Mouse (Mus musculus): ENCODE measurements around the gene Gbx1.

The Gbx1 gene

DNA sequence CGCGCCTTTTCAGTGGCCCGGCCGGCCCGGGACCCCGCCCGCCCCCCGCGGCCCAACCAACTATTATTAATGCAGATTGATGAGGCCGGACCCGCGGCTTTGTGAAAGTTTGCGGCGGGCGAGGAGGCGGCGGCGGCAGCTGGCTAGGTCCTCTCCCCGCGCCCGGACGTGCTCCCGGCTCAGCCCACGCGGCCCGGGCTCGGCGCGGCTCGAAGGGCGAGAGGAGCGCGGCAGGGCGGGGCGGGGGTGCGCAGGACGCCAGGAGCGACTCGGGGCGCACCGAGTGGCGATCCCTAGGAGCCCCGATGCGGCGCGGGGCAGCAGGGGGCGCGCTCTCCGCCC is at the start of gene Gbx1:
Gbx1 (minus strand) TSS at position 314 of the 342 bp plus-strand sequence.
- DNase-seq (ENCODE audit: low read depth, low spot score), result no peak

DNA sequence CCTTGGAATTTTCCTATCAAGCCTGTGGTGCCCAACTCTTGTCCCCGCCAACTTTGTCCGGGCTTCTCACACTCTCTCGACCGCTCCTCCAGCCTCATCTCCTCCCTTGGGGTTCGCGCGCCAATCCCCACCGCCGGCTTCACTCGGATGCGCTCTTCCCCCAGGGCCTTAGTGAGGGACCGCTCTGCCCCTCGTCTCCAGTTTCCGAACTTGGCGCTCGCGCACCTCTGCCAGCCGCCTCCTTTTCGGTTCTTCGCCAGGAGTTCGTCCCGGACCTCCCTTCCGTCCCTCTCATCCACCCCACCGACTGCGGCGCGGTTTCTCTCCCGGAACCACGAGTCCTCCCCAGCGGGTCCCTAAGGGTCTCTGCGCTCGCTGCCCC is 49.8 kb upstream of the Gbx1 start:
- DNase-seq (ENCODE audit: low read depth, low spot score), result no peak

DNA sequence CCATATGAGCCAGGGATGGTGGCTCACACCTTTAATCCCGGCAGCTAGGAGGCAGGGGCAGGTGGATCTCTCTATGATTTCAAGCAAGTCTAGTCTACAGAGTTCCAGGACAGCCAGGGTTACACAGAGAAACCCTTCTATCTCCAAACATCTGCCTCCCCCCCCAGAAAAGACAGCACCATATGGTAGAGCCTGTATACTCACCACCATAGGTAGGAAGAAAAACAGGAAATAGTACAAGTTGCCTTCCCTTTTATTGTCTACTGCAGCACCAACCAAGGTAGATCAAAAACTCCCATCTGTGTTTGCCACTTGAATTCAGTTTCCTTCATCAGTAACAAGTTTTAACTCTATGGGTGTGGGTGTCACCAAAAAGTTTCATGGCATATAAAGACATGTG is 48.9 kb upstream of the Gbx1 start:
- no peak for DNase-seq (ENCODE audit: low read depth, low spot score)

DNA sequence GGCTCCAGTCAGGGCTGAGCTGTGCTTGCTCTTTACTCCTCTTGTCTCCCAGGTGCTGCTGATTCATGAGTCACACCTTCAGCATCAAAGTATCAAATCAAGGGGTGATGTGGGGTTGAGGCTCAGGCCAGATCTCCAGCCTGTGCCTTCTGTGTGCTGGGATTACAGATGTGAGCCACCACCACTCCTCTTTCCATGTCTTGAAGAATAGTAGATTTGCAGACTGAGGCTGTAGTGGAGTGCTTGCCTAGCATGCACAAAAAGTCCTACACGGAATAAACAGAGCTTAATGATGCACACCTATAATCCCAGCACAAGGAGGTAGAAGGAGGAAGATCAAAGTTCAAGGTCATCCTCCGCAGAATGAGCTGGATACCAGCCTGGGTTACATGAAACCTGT is 29.7 kb upstream of the Gbx1 start, which contains the start of gene 4931409K22Rik:
4931409K22Rik (minus strand) TSS at position 101 of the 400 bp plus-strand sequence.
- no peak for DNase-seq (ENCODE audit: low read depth, low spot score)

DNA sequence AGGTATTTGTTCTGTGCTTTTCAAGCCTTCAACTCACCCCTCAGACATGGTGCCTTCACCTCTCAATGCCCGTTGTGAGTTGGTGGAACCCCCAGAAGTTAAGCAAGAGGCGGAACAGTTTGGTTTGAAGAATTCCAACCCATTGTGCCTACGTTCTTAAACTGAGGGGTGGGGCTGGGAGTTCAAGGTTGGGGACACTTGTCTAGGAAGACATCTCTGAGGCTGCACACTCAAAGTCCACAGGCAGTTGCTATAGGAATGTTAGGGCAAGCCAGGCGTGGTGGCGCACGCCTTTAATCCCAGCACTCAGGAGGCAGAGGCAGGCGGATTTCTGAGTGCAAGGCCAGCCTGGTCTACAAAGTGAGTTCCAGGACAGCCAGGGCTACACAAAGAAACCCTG is 28.3 kb upstream of the Gbx1 start:
- peak; percentile 27 for DNase-seq (ENCODE audit: low read depth, low spot score)

DNA sequence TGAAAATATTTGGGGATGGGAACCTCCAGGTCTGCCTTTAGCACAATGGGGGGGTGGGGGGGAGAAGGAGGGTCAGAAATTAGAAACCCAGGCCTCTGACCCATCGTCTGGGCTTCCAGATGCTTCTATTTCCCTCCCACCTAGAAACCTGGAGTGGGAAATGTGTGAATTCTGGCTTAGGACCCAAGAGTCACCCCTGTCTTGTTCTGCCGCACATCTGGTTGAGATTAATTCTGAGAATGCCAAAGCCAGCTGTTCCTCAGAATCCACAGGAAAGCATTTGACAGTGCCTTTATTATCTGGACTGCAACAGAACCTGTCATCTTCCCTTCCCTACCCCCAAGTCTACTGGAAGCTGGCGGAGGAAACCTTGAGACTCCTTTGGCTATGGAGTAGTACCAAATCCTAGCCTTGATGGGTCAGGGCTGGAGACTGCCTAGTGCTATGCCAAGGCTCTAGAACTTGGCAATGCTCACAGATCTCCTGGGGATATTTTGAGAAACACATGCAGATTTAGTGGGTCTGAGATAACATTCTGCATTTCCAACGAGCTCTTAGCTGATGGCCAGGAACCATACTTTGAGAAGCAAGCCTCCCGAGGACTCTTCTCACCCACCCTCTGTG is 26.7 kb upstream of the Gbx1 start:
- no peak for DNase-seq (ENCODE audit: low read depth, low spot score)

DNA sequence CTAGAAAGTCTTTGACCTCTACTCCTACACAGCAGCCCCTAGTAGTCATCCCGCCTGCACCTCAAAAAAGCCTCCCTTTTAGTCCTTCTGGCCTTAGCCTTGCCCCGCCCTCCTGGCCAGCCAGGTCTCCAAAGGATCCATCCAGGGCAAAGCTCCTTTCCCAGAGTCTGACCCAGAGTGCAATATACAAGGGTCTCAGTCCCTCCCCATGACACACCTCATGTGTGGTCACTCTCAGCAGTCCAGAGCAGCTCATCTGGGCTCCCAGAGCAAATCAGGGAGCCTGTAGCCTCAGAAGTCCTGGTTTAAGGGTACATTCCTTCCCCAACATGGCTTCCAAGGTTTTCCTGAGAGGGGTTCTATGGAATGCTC is 24.3 kb upstream of the Gbx1 start:
- DNase-seq (ENCODE audit: low read depth, low spot score), result no peak

DNA sequence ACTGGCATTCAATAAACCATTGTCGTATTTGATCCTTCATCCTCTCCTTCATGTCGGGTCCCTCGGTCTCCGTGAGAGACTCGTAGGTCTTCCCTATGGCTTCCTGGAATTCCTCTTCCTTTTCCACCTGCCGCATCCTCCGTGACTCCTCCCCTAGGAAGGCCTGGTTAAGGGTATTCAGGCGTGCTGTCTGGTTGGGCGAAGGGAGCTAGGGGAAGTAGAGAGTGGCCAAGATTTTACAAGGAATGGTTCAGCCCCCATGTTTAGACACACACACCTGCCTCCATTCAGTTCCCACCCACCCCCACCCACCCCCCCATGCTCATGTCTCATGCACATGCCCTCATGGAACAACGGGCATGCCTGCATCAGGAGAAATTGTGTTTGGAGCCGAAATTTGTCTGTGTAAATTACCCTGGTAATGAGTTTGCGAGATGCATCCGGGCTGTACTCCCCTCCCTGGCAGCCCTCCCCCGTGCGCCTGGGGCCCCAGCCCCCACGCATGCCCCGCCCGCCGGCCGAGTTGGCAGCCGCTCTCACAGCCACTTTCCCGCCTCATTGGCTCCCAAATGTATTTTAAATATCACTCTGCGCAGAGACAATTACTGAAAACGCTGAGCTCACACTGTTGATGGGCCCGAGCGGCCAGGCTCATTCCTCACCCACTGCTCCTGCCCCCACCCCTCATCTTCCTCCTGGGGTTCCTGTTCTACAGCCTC is 23.8 kb upstream of the Gbx1 start:
- no peak for DNase-seq (ENCODE audit: low read depth, low spot score)

DNA sequence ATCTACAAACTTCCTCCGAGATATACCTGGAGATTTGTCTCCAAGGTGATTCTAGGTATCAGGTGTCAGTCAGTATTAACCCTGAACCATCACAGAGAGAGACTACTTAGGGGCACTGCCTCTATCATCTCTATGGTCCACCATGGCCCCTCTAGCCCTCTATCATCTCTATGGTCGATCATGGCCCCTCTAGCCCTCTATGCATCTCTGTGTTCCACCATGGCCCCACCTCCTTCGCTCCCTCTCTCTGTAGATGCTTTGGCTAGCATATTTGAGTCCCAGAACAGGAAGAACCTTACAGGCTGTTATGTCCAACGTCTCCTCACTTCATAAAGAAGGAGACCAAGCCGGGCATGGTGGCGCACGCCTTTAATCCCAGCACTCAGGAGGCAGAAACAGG is 15.6 kb upstream of the Gbx1 start:
- peak; percentile 82 for DNase-seq (ENCODE audit: low read depth, low spot score)

DNA sequence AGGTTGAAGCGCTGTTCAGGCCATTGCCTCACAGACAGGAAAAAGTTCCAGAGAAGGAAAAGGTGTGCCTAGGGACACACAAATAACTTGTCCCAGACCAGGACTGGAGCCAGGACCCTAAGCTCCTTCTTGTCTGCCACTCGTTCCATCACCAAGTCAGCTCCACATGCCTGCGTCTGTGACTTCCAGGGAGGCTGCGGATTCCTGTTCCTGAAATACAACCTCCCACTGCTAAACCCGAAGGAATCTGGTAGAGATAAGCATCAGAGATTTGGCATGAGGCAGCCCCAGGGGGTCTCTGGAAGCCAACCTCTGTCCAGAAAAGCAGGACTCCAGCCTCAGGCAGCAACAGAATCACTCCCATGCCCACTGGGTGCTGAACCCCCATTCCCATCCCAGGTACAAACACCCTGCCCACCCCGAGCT is 14.2 kb upstream of the Gbx1 start:
- no peak for DNase-seq (ENCODE audit: low read depth, low spot score)

DNA sequence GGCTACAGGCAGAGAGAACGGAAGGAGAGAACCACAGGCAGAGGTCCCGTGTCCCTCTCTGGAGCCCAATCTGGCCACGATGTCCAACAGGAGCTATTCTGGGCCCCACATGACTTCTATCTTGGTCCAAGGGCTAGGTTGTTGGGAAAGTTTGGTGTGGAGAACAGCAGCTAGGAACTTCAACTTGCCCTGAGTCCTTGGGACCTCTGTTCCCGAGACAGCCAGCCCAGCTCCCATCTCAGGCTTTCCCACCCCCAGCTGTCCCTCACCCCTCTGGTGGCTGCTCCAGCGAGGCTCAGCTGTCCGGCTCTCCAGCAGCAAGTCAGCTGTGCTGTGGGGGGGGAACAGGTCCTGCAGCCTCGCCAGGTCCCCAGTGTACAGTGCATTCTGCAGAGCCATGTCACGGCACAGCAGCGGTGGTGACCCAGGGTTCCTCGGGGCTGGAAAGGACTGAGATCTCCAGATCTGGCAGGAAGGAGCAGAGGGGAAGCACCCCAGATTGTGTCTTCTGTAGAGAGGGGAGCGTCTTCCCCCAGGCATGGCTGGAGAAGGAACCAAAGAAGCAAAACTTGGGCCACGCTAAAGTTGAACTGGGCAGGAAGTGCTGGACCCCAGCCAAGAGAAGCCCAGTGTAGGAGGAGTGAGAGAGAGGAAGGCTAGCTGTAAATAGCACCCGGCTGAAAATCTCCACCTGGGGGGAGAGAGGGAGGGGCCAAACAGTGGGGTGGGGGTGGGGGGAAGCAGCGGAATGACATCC is 13.6 kb upstream of the Gbx1 start, which contains the start of gene Asb10:
Asb10 (minus strand) TSS at position 592 of the 757 bp plus-strand sequence.
- DNase-seq (ENCODE audit: low read depth, low spot score), result no peak

DNA sequence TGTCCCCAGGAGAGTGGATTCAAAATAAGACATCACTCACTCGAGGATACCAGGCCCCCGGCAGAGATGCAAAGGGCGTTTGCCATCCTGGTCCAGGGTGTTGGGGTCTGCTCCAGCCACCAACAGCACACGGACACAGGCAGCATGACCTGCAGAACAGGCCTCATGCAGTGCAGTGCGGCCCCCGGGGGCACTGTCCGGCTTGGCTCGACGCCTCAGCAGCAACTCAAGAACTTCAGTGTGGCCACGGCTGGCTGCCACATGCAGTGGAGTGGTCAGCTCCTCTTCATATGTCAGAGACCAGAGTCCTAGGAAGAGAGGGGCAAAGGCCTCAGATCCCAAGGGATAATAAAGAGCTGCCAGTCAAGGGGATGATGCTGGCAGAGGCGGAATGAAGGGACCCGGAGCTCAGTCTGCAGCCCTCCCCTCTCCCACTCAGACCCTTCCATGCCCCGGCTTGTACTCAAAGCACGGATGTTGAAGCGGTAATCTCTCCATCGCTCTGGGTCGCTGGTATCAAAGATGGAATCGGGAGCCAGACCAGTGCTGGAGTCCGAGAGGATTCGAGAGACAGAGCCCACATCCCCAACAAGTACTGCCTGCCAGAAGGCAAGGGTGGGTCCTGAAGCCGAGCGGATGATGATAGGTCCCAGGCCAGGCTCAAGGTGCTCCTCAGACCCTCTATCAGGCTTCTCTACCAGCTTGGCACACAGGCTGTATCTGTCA is 12.7 kb upstream of the Gbx1 start:
- no peak for DNase-seq (ENCODE audit: low read depth, low spot score)

DNA sequence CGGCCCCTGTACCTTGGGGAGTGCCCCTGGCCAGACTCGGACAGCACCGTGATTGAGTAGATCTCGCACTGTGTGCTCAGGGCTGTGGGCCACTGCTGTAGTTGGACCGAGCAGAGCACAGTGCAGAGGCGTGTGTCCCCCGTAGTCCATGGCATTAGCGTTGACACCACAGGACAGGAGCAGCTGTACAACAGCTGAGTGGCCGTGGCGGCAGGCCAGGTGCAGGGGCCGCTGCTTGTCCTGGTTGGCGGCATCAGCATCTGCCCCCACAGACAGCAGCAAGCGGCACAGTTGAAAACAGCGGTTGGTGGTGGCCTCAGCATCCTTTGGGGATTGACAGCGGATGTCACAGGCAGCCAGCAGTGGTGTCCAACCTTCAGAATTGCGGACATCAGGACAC is 10.6 kb upstream of the Gbx1 start:
- DNase-seq (ENCODE audit: low read depth, low spot score), result no peak

DNA sequence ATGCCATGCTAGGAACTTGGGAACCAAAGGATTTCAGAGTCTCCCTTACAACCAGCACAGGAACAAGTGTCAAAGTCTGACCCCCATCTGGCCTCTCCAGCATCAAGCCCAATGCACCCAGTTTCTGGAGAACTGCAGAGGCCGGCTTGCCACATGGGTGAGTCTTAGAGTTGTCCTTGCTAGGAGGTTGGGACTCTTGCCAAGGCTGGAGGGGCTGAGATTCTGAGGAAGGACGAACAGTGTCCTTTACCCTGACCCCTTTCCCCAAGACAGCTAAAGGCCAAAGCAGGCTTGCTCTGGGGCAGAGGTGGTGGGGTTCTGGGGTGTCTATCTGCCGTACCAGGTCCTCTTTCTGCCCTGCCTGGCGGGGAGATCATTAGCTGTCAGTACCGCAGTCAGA is 9.5 kb upstream of the Gbx1 start:
- DNase-seq (ENCODE audit: low read depth, low spot score), result no peak

DNA sequence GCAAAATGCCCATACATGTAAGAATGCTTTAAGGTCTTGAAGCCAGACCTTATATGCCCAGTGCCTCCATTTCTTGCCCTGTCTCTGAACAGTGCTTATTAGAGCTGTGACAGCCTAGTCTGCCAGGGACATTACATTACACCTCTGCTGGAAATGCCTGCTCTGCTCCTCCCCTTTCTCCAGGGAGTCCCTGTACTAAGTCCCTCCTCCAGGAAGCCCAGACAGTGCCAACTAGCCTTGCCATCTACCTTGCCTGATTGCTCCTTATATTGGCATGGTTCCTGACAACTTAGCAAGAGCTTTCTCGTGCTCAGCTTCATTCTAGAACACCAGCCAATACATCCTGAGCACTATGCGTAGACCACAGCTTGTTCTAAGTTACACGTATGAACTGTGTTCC is 8.7 kb upstream of the Gbx1 start:
- DNase-seq (ENCODE audit: low read depth, low spot score), result no peak

DNA sequence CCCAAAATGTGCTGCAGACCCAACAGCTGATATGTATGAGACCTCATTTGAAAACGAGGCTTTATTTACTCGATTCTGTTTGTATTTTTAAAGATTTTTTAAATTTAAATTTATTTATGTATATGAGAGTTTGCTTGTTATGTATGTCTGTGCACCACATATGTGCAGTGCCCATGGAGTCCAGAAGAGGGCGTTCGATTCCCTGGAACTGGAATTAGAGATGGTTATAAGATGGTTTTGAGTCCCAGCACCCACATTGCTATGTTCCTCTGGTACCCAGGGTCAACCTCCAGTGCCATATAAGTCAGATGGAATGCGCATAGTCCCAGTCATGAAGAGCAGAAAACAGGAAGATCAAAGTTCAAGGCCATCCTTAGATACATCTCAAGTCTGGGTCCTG is 7.3 kb upstream of the Gbx1 start:
- DNase-seq (ENCODE audit: low read depth, low spot score), result no peak

DNA sequence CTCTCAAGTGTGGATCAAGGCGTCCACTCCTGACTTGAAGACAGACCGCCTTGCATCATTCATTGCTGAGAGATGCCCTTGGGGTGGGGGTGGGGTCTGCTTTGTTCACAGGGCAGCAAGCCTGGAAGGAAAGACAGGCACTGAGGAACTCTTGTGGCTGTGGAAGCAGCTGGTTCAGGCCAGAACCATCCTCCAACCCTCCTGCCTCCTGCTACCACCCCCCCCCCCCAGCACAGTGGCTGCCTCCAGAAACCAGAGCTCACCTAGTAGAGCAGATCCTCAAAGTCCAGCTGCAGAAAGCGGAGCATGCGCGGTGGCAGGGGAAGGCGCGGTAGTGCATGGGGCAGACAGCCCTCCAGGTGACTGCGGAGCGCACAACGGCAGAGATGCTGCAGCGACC is 6.4 kb upstream of the Gbx1 start:
- DNase-seq (ENCODE audit: low read depth, low spot score), result peak; percentile 64

DNA sequence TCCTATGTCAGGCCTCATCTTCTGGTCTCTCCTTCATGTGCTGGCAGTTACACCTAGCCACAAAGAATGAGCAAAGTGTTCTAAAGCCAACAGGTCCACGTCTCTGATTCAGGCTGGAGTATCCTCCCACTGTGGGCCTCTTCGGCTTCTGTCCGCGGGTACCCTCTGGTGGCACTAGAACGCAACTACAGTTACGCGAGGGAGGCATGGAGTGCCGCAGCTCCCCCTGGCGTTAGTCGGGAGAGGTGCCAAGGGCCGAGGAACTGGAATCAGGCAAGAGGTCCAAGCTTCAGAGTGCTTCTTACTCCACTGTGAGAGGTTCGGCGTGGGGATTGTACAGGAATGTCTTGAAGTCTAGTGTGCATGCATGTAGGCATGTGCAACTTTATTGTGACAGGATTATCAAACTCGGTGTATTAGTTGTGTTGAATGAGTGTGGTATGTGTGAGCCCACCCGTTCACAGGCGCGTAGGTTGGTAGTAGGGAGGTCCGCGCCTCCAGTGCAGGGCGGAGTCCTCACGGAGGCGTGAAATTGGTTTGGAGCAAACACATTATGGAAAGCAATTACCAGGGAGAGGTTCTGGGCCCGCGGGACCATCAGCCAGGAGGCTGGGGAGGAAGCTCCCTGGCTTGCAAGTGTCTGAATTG is 3.2 kb upstream of the Gbx1 start:
- DNase-seq (ENCODE audit: low read depth, low spot score), result peak; percentile 87

DNA sequence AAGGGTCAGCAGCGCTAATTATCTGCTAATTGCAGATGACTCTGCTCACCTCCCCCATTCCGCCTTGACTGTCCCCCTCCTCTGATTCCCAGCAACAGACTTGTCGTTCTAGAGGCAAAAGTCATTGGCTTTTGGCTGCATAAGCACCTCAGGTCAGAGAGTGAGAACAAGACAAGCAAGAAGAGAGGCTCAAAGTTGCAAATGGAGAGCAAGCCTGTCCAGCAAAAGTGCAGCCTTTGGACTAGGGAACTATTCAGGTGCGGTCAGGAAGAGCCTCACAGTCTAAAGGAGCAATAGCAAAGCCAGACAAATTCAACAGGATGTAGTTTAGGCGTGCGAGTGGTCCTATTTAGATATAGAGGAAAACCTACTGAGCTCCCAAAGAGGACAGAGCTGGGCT is 778 bp upstream of the Gbx1 start:
- DNase-seq (ENCODE audit: low read depth, low spot score), result no peak

DNA sequence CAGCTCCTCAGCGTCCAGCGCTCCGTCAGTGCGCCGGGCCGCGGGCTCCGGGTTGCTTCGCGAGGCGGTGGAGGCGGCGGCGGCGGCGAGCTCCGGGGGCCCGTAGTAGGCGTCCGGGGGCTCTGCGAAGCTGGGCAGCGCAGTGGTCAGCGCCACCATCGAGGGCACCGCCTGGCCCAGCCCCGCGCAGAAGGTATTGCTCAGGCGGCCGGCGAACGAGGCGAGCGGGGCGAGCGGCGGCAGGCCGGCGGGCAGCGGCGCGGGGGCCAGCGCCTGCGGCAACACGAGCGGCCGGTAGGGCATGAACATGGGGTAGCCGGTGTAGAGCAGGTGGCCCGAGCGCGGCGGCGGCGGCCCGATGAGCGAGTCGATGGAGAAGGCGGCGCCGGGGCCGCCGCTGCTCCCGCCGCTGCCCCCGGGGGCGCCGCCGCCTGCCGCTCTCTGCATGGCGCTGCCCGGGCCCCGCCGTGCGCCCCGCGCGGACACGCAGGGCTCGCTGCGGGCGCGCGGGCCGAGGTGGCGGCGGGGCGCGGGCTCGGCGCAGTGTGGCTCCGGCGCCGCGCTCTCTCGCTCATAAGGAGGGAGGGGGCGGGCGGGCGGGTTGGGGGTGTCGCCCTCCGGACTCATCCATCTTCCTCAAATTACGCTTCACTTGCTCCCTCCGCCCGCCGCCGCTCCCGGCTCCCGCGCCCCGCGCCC is 663 bp downstream of the Gbx1 start:
- no peak for DNase-seq (ENCODE audit: low read depth, low spot score)

All from ES-CJ7 (cell line).